Mouse (Mus musculus) lung, postnatal 0 days (tissue): Measurements from ENCODE around the gene Ltbp1.

ENCODE experiments used
- CTCF ChIP-seq: IDR thresholded peaks from 2 replicates; pipeline ENCODE4 v1.5.1; 2016; ENCODE audit warnings: antibody characterized with exemption, mild to moderate bottlenecking
- EP300 ChIP-seq: IDR thresholded peaks from 2 replicates; pipeline ENCODE4 v1.6.1; 2016; ENCODE audit warnings: antibody characterized with exemption, mild to moderate bottlenecking, control low read depth

DNA sequence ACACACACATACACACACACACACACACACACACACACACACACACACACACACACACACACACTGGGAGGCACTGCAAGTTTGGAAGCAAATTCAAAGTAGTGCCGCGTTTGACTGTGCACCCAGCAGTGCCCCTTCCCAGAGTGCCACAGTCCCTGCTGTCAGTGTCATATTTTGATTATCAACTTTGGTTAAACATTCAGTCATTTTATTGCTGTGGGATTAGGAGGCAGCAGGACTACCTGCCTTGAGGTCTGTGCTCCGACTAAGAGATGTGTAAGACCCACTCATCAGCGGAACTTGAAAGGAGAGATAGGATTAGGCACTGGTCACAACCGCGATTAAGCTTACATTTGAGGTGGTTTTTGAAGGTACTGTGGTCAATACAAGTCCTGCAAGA is 213.3 kb downstream of the Ltbp1 start:
- TF ChIP-seq EP300 (no peak), CTCF (no peak)
